Mouse (Mus musculus): ENCODE measurements around the gene Ppfibp1.
A peak's percentile ranks its signal among the peaks of the same experiment; 100 is the strongest.

Gene Ppfibp1

DNA sequence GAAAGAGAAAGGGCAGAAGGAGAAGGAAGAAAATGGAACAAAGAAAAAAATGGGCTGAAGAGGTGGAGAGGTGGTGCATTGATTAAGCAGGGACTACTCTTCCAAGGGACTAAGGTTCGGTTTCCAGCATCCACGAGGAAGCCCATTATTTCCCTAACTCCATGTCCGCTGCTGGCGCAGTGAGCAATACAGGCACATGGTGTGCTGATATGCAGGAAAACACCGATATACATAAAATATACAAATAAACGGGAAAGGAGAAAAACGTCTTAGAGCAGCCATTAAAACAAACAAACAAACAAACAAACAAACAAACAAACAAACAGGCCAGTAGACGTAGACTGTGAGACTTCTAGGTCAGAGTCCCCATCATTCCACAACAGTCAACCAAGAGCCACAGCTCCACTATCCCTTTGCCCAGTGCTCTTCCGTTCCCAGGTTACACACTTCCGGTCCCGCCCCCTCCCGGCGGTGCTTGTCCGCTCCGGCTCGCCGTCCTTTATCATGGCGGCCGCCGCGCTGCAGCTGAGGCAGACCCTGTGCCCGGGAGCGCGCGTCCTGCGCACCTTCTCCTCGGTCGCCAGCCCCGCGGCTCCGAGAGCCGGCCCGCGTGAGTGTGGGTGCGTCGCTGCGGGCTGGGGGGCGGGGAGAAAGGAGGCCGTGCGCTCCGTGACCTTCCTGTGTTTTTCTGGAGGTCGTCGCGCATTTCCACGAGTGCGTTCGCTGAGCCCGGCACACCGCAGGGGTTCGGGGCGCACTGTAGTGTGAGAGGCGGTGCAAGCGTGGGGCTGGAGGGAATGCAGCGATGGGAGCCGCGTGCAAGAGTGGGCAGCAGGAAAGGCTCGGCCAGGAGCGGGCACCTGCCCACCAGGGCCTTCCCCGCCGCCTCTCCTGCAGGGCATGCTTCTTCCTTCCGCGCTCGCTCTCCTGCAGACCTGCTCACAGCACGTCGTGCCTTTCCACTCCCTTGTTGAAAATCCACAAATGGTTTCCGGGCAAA is 154.3 kb downstream of the Ppfibp1 start, which contains the start of gene Mrps35:
Gene Mrps35 (plus strand): TSS at position 474 of the 1,000 bp plus-strand sequence.
- peak; percentile 76 for DNase-seq (ENCODE audit: low read depth, low spot score)

DNA sequence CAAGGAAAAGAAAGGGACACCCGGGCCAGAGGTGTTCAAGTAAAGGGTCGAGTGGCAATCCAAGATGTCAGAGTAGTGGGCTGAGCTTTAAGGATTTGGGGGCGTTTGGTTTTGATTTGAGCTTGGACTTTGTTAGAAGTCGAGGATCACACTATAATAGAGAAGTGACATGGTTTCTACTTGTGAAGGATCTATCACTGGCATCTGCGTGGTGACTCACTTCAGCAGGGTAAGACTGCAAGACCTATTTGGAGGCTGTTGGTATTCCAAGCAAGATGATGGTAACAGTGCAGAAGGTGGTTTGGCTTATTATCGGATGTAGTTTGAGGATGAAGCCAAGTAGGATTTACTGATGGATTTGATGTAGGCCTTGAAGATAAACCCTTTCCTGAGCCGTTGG is 155.3 kb downstream of the Ppfibp1 start:
- no peak for DNase-seq (ENCODE audit: low read depth, low spot score)

DNA sequence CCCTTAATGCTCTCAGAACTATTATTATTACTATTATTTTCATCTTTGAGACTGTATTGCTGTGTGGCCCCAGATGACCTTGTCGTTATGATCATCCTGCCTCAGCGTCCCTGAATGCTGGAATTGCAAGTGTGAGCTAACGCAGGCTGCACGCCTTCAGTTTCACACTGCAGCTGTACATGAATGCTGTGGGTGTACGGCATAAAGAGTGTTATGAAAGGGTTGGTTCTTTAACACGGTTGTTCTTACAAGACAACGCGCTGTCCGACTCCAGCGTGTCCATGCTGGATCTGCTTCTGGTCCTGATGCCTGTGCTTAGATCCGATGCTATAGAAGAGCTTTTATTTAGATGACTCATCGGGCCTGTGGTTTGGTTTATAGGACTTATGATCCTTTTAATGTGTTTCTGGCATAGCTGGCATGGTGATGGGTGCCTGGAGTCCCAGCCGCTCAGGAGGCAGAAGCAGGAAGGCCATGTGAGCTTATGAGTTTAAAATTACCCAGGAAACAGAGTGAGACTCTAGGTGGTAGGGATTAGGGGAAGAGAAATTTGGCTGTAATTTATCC is 161.0 kb downstream of the Ppfibp1 start:
- DNase-seq (ENCODE audit: low read depth, low spot score) = no peak

DNA sequence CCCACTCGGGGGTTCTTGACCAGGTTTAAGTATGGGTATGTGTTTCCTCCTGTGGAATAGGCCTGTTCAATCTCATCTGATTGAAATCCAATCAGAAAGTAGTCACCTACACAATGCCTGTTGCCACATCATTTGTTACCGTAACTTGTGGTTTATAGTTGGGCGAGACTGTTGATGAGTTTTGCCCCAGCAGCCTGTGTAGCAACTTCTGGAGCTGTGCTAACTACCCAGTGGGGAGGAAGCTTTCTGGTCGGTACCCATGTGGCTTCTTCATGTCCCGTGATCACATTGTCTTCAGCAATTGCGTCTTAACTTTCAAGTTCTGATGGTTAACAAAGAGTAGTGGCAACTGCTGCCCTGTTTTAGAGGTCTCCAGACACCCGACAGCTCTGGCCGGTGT is 163.4 kb downstream of the Ppfibp1 start:
- no peak for DNase-seq (ENCODE audit: low read depth, low spot score)

DNA sequence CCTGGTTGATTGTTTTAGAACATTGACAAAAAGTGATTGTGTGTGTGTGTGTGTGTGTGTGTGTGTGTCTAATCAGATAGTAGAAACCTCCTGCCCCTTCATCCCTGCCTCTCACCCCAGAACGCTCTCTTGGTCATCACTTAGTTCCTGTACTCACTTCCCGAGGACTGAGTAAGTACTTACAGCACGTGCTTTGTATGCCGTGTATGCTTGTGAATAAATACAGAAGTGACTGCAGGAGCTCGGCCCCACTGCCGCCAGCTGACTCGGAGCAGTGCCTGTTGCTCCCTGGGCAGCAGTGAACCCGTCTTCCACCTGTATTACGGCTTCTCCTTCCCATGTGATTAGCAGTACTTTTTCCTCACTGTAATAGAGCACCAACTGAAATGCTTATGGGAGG is 164.2 kb downstream of the Ppfibp1 start:
- no peak for DNase-seq (ENCODE audit: low read depth, low spot score)

DNA sequence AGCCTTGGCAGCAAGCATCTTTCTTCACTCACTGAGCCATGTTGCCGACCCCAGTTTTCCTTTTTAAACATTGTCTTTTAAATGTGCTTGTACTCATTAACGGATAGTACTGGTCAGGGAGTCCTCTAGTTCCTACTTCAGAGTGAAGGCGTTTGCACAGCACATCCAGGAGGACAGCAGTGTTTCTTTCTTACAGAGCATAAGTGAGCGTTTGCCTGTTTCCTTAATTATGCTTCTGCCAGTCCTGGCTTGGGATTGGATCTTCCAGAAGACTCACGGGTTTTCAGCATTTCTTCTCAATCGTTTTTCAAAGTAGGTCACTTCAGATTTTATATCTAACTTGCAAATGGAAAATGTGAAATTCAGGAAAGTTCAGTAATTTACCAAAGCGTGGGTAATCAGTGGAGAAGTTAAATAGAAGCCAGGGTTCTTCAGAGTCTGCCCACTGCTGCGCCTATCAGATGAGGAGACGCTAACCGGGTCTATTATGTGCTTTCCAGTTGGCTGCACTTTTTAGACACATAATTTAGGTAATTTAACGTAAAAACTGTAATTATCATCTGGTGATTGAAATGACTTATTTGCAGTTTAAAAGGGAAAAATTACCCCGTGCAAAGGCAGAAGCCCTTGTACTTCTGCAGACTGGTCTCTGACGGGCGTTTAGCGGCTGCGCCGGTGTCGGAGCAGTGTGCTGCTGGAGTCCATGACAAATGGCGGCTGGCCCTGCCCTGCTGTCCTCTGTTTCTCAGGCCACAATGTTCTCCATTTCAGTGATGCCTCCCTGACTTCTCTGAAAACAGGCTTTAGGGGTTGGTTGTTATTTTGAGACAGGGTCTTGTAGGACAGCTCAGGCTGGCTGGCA is 165.7 kb downstream of the Ppfibp1 start:
- no peak for DNase-seq (ENCODE audit: low read depth, low spot score)

DNA sequence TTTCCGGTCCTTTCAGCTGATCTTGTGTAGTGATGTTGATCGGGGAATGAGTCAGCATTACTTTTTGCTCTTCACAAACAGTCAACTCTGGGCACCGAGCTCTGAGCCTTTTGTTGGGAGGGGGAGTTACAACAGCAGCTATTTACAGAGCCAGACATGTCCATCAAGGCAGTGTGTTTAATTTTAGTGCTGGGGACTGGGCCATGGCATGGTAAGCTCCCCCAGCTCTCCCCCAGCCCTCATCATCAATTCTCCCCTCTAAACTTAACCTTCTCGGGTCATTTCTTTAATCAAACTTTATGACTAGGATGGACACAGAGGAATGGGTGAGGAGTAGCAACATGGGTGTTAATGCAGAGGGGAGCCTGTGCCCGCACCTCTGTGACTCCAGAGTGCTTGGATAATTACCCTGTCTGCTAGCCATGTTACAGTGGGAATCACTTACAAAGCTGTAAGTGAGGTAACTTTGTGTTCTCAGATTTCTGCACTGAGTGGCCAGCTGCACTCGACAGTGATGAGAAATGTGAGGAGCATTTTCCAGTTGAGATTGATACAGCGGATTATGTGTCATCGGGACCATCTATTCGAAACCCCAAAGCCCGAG is 167.2 kb downstream of the Ppfibp1 start:
- no peak for DNase-seq (ENCODE audit: low read depth, low spot score)

DNA sequence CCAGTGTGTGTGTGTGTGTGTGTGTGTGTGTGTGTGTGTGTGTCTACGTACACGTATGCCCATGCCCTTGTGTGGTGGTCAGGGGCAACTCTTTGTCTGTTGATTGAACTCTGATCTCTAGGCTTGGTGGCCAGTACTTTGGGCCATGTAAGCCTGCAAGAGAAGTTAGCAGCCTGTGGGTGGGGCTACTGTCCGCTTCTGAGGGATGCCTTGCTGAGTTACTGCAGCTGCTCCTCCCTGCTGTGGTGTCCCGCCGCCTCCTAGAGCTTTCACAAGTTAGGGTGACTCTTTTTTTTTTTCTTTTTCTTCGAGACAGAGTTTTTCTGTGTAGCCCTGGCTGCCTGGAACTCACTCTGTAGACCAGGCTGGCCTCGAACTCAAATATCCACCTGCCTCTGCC is 171.0 kb downstream of the Ppfibp1 start:
- DNase-seq (ENCODE audit: low read depth, low spot score) = no peak

DNA sequence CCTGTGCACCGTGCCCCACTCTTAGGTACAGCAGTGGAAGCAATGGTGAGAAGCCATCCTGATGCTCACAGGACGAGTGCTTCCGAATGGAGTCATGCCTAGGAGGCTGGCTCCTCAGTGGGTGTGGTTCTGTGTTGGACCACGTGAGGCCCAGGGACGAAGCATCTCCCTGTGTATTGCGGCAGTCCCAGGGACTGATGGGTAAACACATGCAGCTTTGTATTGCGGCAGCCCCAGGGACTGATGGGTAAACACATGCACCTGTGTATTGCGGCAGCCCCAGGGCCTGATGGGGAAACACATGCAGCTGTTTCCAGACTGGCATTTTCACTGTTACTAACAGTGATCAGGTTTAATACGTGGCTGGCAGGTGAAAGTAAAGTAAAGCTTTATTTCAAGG is 173.3 kb downstream of the Ppfibp1 start:
- DNase-seq (ENCODE audit: low read depth, low spot score) = no peak

DNA sequence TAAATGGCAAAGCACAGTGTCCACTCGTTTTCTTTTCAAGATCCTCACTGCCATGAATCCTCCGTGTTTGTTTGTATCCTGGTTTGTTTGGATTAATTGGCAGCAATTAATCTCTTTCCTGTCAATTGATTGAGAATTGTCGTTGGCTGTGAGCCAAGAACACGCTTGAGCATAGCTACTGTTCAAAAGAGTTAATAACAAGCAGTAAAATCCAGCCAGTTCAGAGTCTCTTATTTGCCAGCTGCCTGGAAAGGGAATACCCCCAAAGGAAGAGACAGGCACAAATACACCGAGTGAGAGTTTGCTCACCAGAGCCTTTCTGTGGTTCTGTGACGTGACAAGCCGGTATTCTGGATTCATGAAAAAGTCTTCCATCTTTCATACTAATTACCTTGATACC is 173.7 kb downstream of the Ppfibp1 start:
- no peak for DNase-seq (ENCODE audit: low read depth, low spot score)

DNA sequence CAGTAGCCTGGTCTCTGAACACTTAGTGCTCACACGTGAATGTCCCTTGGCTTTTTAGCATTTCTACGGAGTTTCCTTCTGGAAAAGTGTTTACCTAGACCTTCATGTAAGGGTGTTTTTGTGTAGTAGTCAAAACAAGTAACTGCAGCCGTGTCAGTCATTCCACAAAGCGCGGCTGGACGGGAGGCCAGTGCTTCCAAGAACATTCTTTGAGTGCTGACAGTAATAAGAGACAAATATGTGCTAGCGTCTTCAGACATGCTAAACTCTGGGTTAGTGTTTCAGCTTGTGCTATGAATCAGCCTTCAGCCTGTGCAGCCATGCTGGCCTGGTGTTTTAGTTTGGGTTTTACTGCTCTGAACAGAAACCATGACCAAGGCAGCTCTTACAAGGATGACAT is 174.4 kb downstream of the Ppfibp1 start:
- no peak for DNase-seq (ENCODE audit: low read depth, low spot score)

DNA sequence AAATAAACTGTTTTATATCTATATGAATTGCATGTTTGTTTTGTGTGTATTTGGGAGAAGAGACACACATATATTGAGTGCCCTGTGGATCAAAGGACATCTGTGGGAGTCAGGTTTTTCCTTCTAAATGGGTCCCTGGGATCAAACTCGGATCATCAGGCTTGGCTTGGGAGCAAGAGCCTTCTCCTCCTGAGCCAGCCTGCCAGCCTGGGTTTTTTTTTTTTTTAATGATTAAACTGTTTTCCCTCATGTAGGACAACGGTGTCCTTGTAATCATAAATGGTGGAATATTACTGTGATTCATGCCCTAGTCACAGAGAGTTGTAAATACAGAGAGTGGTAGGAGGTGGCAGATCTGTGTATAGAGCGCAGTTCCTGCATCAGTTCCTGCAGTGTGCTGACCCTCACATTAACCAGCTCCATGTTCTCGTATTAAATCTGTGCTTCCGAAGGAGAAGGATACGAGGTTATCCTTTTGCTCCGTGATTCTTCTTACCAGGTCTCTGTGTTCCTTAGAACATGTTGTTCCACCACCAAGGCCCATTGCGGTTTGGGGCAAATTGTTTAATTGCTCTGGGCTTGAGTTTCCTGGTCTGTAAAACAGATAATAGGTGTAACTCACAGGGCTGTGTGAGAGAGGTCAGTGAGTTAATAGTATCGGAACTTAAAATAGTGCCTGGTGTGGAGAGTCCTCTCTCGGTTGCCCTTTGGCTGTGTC is 176.1 kb downstream of the Ppfibp1 start:
- DNase-seq (ENCODE audit: low read depth, low spot score) = no peak

DNA sequence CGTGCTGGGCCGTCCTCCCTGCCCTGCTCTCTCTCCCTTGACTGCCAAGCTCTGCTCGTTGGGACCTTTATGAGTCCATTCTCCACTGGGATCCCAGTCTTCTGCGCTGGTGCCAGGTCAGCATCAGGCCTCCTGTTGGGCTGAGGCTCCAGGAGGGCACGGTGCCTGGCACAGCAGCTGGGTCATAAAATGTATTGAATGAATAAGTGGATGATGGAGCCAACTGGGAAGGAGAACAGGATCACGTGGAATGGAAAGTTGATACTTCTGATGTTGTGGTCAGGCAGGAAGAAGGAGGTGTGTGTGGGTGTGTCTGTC is 176.6 kb downstream of the Ppfibp1 start:
- DNase-seq (ENCODE audit: low read depth, low spot score) = no peak

DNA sequence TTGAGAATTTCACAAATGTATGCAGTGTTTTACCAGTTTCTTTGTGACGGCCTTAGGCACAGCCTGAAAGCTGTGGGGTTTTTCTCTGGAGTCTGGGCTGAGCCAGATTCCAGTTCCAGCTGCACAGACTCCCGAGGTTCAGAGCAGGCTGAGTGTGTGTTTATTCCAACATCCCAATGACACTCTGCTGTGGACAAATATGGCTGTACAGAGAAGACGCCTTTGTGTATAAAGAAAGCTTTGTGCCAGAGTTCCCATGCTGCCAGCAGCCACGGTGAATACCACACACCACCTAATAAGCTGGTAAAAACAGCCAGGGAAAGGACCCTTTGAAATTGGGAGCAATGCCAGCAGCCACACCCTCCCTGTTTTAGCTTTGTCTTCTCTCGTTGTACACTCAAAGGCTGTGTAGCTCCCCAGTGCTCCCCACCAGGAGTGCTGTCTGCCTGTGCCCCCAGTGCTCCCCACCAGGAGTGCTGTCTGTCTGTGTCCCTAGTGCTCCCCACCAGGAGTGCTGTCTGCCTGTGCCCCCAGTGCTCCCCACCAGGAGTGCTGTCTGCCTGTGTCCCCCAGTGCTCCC is 187.6 kb downstream of the Ppfibp1 start:
- no peak for DNase-seq (ENCODE audit: low read depth, low spot score)

DNA sequence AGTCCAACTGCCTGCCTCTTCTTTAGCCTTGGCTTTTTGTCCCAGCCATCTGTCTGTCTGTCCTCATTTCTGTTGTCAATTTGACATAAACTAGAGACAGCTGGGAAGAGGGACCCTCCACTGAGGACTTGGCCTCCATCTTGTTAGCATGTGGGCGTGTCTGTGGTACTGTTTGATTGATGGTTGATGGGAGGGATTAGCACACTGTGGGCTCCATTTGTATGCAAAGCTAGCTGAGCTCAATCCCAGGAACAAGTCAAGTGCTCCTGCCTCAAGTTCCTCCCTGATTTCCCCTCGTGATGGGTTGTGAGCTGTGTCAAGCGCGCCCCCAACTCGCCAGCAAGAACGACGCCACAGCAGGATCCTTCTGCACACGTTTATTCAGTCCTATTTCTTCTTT is 188.6 kb downstream of the Ppfibp1 start:
- no peak for DNase-seq (ENCODE audit: low read depth, low spot score)

DNA sequence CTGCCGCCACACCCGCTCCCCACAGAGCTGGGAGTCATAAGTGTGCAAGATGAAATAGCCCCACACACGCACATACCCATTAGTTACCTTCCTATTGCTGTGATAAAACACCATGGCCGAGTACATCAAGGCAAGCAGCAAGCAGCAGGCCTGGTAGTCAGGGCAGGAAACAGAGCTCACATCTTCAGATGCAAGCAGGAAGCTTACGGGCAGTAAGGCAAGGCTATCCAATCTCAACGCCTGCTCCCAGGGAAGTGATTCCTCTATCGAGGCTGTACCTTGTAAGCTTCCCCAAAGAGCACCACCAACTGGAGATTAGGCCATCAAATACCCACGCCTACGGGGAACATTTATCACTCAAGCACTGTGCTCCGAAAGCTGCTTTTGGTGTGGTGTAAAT is 191.6 kb downstream of the Ppfibp1 start:
- DNase-seq (ENCODE audit: low read depth, low spot score) = no peak
